Mouse (Mus musculus) midbrain, embryonic 15.5 days (tissue): ENCODE data around the gene Tapbp. TPM values are rescaled to one million over a fixed set of nuclear protein-coding genes. Genes with fewer than 3 reads are reported as not detected.

ENCODE experiments used
- ATAC-seq: fragments of 200-750 bp; cut with Nextera tagmentation; replicated peaks from 2 replicates; pipeline ENCODE4 v1.8.0; 2017; ENCODE audit warnings: moderate TSS enrichment
- H3K27ac ChIP-seq: fragments of 300-500 bp; sonication (generic); 2 replicates; pipeline ENCODE4 v1.5.1; 2015; ENCODE audit warnings: mild to moderate bottlenecking, inconsistent platforms
- H3K27me3 ChIP-seq: fragments of 300-500 bp; sonication (generic); replicated peaks from 2 replicates; pipeline ENCODE4 v1.6.1; 2015; ENCODE audit warnings: inconsistent platforms
- H3K36me3 ChIP-seq: fragments of 300-500 bp; sonication (generic); replicated peaks from 2 replicates; pipeline ENCODE4 v1.6.1; 2015; ENCODE audit warnings: inconsistent platforms
- H3K4me1 ChIP-seq: fragments of 300-500 bp; sonication (generic); 2 replicates; pipeline ENCODE4 v1.6.1; 2015; ENCODE audit warnings: inconsistent platforms
- H3K4me2 ChIP-seq: fragments of 300-500 bp; sonication (generic); 2 replicates; pipeline ENCODE4 v1.6.1; 2015; ENCODE audit warnings: inconsistent platforms, mild to moderate bottlenecking, moderate library complexity
- H3K4me3 ChIP-seq: fragments of 300-500 bp; sonication (generic); 2 replicates; pipeline ENCODE4 v1.5.1; 2015; ENCODE audit warnings: mild to moderate bottlenecking, inconsistent platforms
- H3K9ac ChIP-seq: fragments of 300-500 bp; sonication (generic); 2 replicates; pipeline ENCODE4 v1.6.1; 2015; ENCODE audit warnings: mild to moderate bottlenecking, inconsistent platforms
- H3K9me3 ChIP-seq: fragments of 300-500 bp; sonication (generic); 2 replicates; pipeline ENCODE4 v1.6.1; 2016; ENCODE audit warnings: inconsistent platforms
- WGBS: fragments of 180-500 bp; shearing (Covaris S2); methylation state at CpG from one replicate; pipeline ENCODE4 v1.1.7; 2015; ENCODE audit warnings: mixed read lengths; 5-methylcytosine and 5-hydroxymethylcytosine counted together
- polyA plus RNA-seq: library from polyadenylated mRNA; unstranded; fragments of >200 nt; fragmentation: Nextera tagmentation; extraction: Ambion mirVana; gene quantifications from 2 replicates; pipeline ENCODE4 v1.2.1, GENCODE M21; 2015

Tapbp gene
- polyA plus RNA-seq, 1 experiment from 2014 or later: 23.6 TPM

- WGBS: under 1% methylated on average over 68 of the region's 68 CpGs
- Histone ChIP-seq H3K4me3 (peak within 1 kb of the TSS; percentile 70), H3K4me1 (peaks cover 24% of the 10 kb centered on the region), H3K27me3 (no peaks in the 10 kb centered on the region), H3K9ac (peak within 1 kb of the TSS; percentile 82), H3K4me2 (peak within 1 kb of the TSS; percentile 93), H3K36me3 (peaks cover 16% of the 10 kb centered on the region), H3K9me3 (no peaks in the 10 kb centered on the region), H3K27ac (peak within 1 kb of the TSS; percentile 86)
- ATAC-seq: peak; percentile 97
These were observed 6.4 kb upstream of the Tapbp start, which contains the start of gene Daxx for GRCm38 (mm10) chr17:33909077-33909868. Gene Daxx, plus strand, starts transcription at chr17:33909414.

- ATAC-seq: no peak
- under 1% methylated on average over 14 of the region's 14 CpGs for WGBS
- peak overlapping the region; percentile 86 for H3K27ac ChIP-seq
- peak overlapping the region; percentile 70 for H3K4me3 ChIP-seq
- H3K9ac ChIP-seq: peak overlapping the region; percentile 82
- peak overlapping the region; percentile 93 for H3K4me2 ChIP-seq
- no peaks in the 10 kb centered on the region for H3K27me3 ChIP-seq
- peaks cover 27% of the 10 kb centered on the region for H3K4me1 ChIP-seq
- H3K9me3 ChIP-seq: no peaks in the 10 kb centered on the region
- H3K36me3 ChIP-seq: peaks cover 18% of the 10 kb centered on the region
These were observed 5.8 kb upstream of the Tapbp start for GRCm38 (mm10) chr17:33909869-33910250.

DNA sequence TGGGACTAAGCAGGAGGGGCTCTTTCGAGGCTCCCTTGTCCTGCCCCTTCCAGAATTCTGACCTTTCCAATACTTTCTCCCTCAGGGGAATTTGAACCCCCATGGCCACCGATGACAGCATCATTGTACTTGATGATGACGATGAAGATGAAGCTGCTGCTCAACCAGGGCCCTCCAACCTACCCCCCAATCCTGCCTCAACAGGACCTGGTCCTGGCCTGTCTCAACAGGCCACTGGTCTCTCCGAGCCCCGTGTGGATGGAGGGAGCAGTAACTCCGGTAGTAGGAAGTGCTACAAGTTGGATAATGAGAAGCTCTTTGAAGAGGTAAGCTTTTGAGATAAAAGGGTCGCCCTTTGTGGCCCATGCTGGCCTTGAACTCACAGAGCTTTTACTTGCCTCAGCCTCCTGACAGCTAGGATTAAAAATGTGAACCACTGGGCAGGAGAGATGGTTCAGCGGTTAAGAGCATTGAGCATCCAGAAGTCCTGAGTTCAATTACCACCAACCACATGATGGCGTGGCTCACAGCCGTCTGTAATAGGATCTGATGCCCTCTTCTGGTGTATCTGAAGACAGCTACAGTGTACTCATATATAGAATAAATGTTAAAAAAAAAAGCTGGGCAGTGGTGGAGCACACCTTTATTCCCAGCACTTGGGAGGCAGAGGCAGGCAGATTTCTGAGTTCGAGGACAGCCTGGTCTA is 5.2 kb upstream of the Tapbp start:
- Histone ChIP-seq H3K4me2 (peak overlapping the region; percentile 93), H3K9me3 (no peaks in the 10 kb centered on the region), H3K27ac (0 out of 2 replicates have a peak overlapping the region, but pooled peaks have one; percentile 86), H3K27me3 (no peaks in the 10 kb centered on the region), H3K36me3 (peaks cover 18% of the 10 kb centered on the region), H3K4me3 (peak overlapping the region; percentile 70), H3K4me1 (peaks cover 33% of the 10 kb centered on the region), H3K9ac (peak overlapping the region; percentile 82)
- WGBS: 49% methylated on average over 11 of the region's 11 CpGs
- ATAC-seq: no peak

GRCm38 (mm10) chr17:33911052-33911812 is 4.5 kb upstream of the Tapbp start:
- ATAC-seq: no peak
- peaks cover 34% of the 10 kb centered on the region for H3K4me1 ChIP-seq
- no peak overlapping the region; the same call in 1 of the 2 replicates for H3K4me3 ChIP-seq
- H3K4me2 ChIP-seq: no peak overlapping the region
- H3K36me3 ChIP-seq: peaks cover 18% of the 10 kb centered on the region
- H3K27ac ChIP-seq: no peak overlapping the region
- H3K9ac ChIP-seq: no peak overlapping the region
- no peaks in the 10 kb centered on the region for H3K9me3 ChIP-seq
- 94% methylated on average over 31 of the region's 31 CpGs for WGBS
- no peaks in the 10 kb centered on the region for H3K27me3 ChIP-seq

DNA sequence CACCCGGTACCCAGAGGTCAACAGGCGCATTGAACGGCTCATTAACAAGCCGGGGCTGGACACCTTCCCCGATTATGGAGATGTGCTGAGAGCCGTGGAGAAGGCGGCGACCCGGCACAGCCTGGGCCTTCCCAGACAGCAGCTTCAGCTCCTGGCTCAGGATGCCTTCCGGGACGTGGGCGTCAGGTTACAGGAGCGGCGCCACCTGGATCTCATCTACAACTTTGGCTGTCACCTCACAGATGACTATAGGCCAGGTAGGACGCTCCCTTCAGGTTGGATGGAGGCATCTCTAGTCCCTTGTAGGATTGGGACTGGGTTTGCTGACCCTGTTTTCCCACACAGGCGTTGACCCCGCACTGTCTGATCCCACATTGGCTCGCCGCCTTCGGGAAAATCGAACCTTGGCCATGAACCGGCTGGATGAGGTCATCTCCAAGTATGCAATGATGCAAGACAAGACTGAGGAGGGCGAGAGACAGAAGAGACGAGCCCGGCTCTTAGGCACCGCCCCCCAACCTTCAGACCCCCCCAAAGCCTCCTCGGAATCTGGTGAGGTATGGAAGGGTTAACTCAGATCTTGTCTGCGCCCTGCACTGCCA is 3.8 kb upstream of the Tapbp start:
- Histone ChIP-seq H3K27ac (no peak overlapping the region), H3K4me2 (no peak overlapping the region), H3K27me3 (no peaks in the 10 kb centered on the region), H3K4me3 (no peak overlapping the region), H3K36me3 (peaks cover 18% of the 10 kb centered on the region), H3K9me3 (no peaks in the 10 kb centered on the region), H3K9ac (no peak overlapping the region), H3K4me1 (peaks cover 40% of the 10 kb centered on the region)
- no peak for ATAC-seq
- WGBS: 93% methylated on average over 28 of the region's 28 CpGs

GRCm38 (mm10) chr17:33913264-33913663 is 2.4 kb upstream of the Tapbp start:
- 89% methylated on average over 10 of the region's 10 CpGs for WGBS
- Histone ChIP-seq H3K4me3 (no peak overlapping the region), H3K27ac (no peak overlapping the region), H3K9me3 (no peaks in the 10 kb centered on the region), H3K4me1 (peaks cover 38% of the 10 kb centered on the region), H3K27me3 (no peaks in the 10 kb centered on the region), H3K9ac (no peak overlapping the region), H3K36me3 (peaks cover 18% of the 10 kb centered on the region), H3K4me2 (no peak overlapping the region)
- ATAC-seq: no peak

DNA sequence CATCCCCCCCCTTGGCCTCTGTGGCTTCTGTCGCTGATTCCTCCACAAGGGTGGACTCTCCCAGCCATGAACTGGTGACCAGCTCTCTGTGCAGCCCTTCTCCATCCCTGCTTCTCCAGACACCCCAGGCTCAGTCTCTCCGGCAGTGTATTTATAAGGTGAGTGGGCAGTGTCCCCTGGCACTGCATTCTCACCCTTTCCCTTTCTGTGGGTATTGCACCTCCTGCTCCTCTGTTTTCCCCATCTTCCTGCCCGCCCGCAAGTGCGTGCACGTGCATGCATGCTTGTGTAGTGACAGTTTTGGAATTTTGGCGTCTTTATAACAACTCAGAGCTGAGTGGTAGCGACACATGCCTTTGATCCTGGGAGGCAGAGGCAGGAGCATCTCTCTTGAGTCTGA is 1.8 kb upstream of the Tapbp start:
- Histone ChIP-seq H3K36me3 (peaks cover 18% of the 10 kb centered on the region), H3K9ac (no peak overlapping the region)
- ATAC-seq: no peak

GRCm38 (mm10) chr17:33914969-33915391 is 719 bp upstream of the Tapbp start:
- ATAC-seq: no peak
- WGBS: 68% methylated on average over 13 of the region's 13 CpGs
- peak overlapping the region; percentile 74 for H3K4me2 ChIP-seq
- H3K9ac ChIP-seq: 0 out of 2 replicates have a peak overlapping the region, but pooled peaks have one; percentile 10
- H3K27me3 ChIP-seq: no peaks in the 10 kb centered on the region
- H3K27ac ChIP-seq: peak overlapping the region; percentile 18; the same call in 1 of the 2 replicates
- peak overlapping the region; percentile 56; the same call in 1 of the 2 replicates for H3K4me3 ChIP-seq
- H3K4me1 ChIP-seq: peaks cover 49% of the 10 kb centered on the region
- H3K36me3 ChIP-seq: peaks cover 18% of the 10 kb centered on the region
- no peaks in the 10 kb centered on the region for H3K9me3 ChIP-seq

More for the DNA sequence above, 1.8 kb upstream of the Tapbp start:
- Histone ChIP-seq H3K9me3 (no peaks in the 10 kb centered on the region), H3K4me3 (no peak overlapping the region), H3K4me2 (no peak overlapping the region), H3K4me1 (peaks cover 40% of the 10 kb centered on the region), H3K27ac (no peak overlapping the region), H3K27me3 (no peaks in the 10 kb centered on the region)
- 98% methylated on average over 8 of the region's 8 CpGs for WGBS

GRCm38 (mm10) chr17:33916294-33916693 is 595 bp downstream of the Tapbp start:
- under 1% methylated on average over 14 of the region's 20 CpGs for WGBS
- H3K4me3 ChIP-seq: peak overlapping the region; percentile 56
- peaks cover 49% of the 10 kb centered on the region for H3K4me1 ChIP-seq
- H3K27me3 ChIP-seq: no peaks in the 10 kb centered on the region
- ATAC-seq: peak; percentile 53
- H3K9me3 ChIP-seq: no peaks in the 10 kb centered on the region
- peak overlapping the region; percentile 45 for H3K9ac ChIP-seq
- H3K27ac ChIP-seq: peak overlapping the region; percentile 87
- H3K4me2 ChIP-seq: peak overlapping the region; percentile 74
- H3K36me3 ChIP-seq: peaks cover 18% of the 10 kb centered on the region

GRCm38 (mm10) chr17:33916847-33917655 is 1.4 kb downstream of the Tapbp start:
- WGBS: 75% methylated on average over 31 of the region's 31 CpGs
- no peak overlapping the region for H3K27ac ChIP-seq

More at GRCm38 (mm10) chr17:33916847-33917655, 1.4 kb downstream of the Tapbp start:
- Histone ChIP-seq H3K9me3 (no peaks in the 10 kb centered on the region), H3K27me3 (no peaks in the 10 kb centered on the region), H3K4me2 (peak overlapping the region; percentile 74), H3K4me1 (peaks cover 47% of the 10 kb centered on the region), H3K36me3 (peaks cover 14% of the 10 kb centered on the region), H3K9ac (peak overlapping the region; percentile 45; the same call in 1 of the 2 replicates), H3K4me3 (peak overlapping the region; percentile 56)
- ATAC-seq: no peak
